Mouse (Mus musculus) skeletal muscle tissue, adult 2 months (tissue): ENCODE results near the gene Tomm40l.

Experiments used
- DNase-seq: peaks from one replicate; pipeline ENCODE4 v3.0.0-alpha.2; 2012; ENCODE audit warnings: low read depth, low spot score

Tomm40l gene

DNA sequence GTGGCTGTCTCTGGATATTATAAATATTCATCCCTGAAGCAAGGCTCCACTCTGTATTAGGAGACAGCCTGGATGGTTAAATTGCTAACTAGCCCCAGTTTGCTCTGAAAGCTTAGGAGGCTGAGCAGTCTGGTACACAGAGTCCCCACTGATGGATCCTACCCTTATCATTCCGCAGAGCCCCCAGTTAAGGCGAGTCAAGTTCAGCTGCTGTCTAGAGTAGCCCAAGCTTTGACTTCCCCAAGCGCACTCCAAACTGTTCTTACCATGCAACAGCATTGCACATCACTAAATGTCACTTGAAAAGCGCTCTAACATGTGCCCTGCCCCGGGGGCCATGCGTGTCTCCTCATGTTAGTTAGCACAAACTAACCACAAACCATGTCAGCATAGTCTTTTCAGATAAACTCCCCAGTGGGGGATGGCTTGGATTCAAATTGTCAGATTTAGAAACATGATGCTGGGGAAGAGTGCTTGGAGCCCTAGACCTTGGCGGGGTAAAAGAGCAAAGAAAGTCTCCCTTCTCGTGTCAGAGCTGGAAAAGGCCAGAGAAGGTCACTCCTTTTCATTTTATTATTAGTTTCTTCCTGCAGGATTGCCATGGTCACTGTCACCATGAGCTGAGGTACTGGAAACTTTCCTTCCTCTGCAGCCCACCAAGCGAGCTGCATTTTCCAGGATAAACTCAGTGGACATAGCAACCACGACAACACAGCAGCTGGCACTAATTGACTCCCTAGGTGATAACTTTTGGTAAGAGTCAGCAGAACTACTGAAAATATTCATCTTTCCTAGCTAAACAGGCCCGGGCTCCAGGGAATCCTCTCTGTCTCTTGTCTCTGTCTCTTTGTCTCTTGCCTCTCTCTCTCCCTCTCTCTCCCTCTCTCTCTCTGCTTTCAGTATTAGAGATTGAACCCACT is 28.1 kb downstream of the Tomm40l start:
- no peak for DNase-seq

DNA sequence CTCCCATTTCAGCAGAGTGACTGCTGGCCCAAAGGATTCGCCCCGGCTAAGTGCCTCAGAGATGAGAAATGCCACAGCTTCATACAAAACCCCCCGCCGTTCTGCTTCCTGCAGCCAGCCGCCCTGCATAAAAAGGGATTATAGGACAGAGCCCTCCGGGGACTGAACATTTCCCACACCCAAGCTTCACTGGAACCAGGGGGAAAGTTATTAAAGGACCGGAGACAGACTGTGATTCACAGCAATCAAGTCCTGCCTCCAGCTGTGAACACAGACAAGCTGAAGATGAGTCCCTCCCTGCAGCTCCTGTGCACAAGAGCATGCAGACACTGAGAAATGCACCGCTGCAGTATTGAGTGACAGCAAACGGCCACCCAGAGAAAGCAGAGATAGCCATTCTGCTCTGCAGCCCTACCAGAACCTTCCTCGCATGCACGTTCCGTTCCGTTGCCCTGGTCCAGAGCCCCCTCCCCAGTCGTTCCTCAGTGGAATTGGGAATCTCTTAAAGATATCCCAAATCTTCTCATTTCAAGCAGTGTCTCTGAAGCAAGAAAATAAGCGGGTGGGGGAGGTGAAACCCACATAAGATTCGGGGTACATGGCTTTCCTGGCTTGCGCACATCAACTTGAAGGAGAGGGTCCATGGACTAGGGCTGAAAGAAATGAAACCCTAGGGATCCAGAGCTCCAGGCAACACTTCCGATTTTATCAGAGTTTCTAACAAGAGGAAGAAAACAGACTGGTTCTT is 29.0 kb downstream of the Tomm40l start:
- no peak for DNase-seq

DNA sequence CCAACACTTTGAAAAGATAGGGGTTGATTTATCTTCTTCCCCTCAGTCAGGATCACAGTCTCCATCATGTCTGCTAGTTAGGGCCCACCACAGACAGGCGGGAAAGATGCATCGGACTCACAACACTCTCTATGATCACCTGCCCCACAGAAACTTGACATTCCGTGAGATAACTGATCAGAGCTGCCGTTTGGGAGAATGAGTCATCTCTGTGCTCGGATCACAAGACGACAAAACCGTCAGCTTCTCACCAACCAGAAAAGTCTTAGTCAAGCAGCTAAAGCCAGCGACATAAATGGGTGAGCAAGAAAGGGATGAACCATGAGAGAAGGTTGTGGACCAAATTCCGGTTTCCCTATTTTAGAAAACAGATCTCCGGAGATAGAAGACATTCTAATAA is 30.0 kb downstream of the Tomm40l start:
- no peak for DNase-seq

DNA sequence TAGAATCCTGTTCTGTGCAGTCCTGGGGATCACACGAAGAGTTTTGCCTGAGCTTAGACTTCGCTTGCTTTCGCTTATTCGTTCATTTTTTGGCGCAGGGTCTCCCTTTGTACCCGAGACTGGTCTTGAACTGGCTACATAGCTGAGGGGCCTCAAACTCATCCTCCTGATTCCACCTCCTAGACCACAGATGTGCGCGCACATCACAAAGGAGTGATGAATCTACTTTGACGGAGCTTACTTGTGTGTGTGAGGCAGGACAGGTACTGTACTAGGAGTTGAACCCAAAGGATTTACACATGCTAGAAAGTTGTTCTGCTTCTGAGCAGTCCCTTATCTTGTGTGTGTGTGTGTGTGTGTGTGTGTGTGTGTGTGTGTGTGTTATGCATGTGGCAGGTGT is 31.5 kb downstream of the Tomm40l start:
- no peak for DNase-seq

DNA sequence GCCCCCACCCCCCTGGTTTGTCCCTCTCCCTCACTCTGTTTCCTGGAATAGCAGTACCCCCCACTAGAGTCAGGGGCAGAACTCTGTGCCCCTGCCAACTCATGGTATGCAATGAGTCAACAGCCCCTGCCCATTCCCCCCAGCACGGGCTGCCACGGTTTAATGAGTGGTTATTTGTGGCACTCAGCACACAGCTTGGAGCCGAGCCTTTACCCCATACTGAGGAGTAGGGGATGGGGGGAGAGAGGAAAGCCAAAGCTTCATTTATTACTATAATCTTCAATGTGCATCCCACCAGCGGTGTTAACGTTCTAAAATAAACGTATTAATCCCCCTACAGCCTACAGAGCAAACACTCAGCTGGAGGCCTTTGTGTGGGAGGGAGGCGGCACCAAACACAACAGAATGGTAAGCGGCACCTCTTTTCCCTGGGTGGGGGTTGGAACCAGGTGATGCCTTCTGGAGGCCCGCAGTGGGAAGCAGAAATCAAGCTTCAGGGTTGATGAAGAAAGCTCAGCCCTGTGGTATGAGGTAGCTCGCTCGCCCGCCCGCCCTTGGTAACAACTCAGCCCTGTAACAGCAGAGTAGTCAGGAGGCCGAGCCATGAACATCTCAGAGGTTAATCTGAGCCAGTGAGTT is 32.7 kb downstream of the Tomm40l start:
- no peak for DNase-seq

DNA sequence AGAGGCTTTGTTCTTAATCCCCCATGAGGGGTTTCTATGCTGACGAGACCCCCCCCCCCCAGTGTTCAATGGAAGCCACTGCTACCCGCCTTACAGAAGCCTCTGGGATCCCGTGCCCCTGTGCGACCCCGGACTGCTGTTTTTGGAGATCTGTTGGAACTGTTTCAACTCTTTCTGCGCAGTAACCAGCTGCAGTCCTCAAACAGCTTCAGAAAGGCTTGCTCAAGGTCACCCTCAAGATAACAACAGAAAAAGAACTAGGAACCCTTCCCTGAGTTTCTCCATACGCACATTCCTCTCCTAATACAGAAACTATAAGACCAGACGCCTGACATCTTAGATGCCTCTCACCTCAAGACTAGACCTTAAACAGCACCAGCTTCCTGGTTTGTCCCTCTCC is 33.3 kb downstream of the Tomm40l start:
- DNase-seq: no peak

DNA sequence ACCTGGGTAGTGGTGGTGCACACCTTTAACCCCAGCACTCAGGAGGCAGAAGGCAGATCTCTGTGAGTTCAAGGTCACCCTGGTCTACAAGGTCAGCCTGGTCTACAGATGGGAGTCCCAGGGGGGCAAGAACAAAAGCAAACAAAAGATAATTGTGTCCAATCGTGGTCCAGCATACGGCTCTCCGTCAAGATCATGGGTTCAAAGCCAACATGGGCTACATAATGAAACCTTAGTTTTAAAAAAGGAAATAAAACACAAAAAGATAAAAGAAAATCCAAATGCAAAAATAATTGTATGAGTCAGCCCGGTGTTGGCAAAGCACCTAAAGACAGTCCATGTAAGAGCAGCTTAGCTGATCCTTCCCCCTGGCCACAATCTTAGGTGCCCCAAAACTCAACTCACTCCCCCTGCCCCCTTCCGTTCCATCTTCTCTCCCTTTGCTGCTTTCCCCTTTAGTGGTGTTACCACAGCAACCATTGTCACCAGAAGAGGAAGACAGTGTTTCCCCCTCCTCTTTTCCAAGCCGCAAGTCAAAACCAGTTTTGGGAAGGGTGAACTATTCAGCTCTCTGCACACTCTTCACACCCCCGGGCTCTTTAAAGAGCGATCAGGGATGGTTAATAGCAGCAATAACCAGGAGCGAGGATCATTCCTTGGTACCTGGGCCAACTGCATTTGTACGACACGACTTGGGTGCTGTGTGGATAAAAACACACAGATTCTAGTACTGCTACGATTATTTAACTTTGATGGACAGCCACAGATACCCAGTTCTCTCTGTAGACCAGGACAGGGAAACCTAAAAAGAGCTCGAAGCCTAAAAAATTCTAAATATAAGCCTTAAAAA is 34.2 kb downstream of the Tomm40l start:
- no peak for DNase-seq

DNA sequence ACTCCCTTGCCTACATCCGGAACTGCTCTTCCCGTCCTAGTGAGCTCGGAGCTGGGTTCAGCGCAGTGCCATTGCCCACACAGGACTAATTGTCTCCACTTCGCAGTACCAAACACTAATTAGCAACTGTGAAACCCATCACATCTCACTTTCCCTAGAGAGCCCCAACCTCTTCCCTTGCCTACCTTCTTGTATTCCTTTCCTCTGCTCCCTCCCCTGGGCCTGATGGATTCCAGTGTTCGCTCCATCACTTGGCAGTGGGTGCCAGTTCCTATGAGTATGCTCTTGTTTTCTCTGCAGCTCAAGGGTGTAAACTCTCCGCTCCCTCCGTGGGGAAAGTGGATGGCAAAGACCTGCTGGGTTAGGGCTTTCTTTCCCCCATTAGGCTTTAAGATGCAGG is 36.7 kb downstream of the Tomm40l start:
- no peak for DNase-seq

DNA sequence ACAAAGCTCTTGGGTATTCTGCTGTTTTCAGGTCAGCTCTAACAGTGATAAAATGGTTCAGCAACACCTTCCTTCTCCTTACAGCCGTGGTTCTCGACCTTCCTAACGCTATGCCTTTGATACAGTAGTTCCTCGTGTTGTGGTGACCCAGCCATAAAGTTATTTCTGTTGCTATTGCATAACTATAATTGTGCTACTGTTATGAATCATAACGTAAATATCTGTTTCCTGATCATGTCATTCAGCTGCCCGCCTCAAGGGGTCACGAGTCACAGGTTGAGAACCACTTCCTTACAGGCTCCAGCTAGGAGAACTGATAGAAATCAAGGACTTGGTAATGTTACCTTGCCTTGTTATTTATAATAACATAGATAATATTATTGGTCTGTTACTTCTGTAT is 38.0 kb downstream of the Tomm40l start:
- DNase-seq: peak; percentile 32

DNA sequence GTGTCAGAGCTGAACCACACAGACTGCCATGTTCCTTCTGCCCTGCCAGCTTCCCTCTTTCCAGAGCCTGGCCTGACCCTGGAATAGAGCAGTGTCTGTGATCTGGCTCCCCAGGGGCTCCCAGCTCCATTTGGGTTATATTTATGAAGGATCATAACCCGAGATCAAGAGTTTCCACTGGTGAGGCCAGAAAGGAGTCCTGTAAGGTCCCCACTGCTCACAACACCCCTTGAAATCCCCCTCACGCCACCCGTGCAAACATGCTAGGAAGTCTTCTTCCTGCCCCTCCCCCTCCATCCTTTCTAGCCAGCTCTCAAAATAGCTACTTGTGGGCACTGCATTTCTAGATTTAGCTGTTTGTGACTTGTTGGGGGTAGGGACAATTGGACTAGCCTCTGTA is 38.7 kb downstream of the Tomm40l start:
- peak; percentile 32 for DNase-seq

DNA sequence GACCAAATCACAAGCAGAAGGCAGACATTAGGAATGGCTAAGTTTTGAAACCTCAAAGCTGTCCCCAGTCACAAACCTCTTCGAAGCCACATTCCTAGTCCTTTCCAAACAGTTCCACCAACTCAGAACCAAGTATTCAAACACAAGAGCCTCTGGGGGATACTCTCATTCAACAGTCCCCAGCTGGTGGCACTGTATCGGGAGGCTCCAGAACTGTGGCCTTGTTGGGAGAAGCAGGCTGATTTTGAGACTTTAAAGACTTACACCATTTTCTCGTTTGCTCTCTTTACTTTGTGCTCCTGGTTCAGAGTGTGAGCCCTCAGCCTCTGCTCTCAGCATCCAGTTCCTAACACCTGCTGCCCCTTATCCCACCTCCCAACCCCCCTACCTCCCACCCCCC is 39.3 kb downstream of the Tomm40l start:
- no peak for DNase-seq

DNA sequence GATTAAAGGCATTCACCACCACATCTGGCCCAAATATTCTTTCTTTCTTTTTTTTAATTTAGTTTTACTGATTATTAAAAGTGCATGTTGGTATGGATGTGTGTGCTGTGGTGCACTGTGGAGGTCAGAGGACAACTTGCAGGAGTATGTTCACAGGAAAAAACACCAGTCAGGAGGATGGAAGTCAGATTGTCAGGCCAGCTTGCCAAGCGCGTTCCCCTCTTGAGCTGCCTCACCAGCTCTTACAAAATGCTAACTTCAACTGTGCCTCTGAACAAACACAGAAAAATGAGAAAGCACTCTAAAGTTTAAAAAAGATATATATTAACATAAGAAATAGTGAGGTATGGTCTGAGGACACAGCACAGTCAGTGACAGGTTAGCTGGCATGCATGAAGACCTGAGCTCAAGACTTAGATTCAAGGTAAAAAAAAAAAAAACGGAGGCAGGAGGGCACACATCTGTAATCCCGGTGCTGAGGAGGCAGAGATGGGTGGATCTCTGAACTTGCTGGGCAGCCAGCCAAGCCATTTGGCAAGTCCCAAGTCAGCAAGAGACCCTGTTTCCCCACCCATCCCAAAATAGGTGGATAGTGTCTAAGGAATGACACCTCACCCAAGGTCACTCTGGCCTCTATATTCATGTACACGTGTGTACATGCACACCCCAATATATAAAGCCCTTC is 42.7 kb downstream of the Tomm40l start:
- no peak for DNase-seq

DNA sequence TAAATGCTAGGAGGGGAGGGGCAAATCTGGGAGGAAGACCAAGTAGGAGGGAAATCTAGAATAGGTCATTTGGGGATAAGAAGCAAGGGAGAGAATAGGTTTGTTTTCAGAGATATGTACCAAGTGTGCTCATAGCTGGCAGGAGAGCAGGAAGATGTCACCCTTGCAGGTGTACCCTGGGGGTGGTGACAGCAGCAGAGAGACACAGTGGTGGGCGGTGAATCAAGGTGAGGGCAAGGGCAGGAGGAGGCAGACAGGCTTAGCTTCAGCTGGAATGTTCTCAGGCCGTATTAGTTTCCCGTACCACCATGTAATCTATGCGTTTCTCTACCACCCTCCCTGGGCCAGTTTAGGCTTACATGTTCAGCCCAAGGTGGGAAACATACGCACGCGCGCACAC is 49.5 kb downstream of the Tomm40l start:
- DNase-seq: no peak

DNA sequence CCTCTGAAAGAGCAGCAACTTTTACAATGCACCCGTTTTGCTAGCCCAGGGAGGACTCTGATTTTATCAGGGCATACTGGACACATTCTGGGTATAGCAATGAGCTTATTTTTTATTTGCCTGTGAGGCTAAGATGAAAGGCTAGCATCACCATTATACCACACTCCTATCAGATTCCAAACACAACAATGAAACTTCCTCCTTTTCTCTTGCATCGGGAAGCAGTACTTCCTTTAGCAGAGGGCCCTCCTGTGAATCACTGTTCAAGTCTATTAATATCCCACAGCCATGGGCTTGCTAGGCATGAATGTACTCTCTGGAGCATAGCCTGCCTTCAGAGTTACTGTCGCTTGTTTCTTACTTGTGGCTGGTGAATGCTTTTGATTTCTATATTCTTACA is 51.2 kb downstream of the Tomm40l start:
- DNase-seq: no peak

DNA sequence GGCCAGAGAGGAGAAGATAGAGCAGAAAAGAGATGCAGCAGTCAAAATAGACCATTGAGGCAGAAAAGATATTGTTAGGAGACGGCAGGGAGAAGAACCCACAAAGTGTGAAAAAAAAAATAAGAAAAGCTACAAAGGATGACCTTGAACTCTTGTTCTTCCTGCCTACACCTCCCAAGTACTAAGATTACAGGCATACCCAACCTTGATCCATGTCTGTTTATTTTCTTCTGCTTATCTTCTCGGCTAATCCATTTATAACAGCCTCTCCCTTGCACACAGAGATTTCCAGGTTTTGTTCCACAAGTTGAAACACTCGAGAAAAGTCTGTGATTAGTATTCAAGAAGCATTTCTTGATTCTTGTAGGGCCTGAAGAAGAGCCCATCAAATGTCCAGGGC is 52.4 kb downstream of the Tomm40l start:
- DNase-seq: no peak

DNA sequence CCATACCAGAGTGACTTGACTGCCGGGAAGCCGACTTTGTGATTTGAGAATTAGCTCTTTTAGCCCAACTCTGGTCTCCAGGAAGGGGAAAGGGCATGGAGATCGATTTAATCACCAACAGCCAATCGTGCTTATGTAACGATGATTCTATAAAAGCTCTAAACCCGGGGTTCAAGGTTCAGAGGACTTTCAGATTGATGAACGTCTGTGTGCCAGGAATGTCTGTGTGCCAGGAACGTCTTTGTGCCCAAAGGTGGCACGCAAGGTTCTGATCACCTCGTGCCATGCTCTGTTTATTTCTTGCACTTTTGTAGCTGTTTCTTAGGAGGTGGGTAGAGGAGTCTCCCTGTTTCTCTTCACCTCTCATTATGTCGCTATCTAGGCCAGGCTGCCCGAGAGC is 53.4 kb downstream of the Tomm40l start:
- no peak for DNase-seq
